Mouse (Mus musculus): ENCODE results near the gene Ccnk.

DNA sequence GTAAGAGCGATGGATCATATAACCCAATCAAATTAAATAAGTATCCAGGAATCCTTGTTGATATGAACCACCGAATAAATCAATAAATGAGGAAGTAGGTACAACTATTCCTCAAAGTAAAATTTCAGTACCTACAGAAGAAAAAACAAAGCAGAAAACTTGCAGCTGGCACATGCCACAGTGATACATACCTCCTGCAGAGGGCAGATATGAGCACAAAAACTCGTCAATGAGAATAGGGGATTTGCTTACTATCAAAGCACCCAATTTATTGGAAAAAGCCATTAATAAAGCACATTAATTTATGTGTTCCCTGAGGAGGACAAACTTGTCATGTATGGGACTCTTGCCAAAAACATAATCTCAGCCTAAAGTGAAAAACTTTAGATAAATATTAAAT, 29.6 kb upstream of the Ccnk start:
- TF ChIP-seq MAX (IDR thresholded peaks at IDR 0.05; ENCODE audit: low read depth) = no peak
- no peak for TF ChIP-seq POLR2A (IDR thresholded peaks at IDR 0.05; ENCODE audit: insufficient read length, low read depth)
- TF ChIP-seq TCF12 (IDR thresholded peaks at IDR 0.05; ENCODE audit: insufficient read depth, poor library complexity, severe bottlenecking) = no peak
- TF ChIP-seq USF1 (IDR thresholded peaks at IDR 0.05; ENCODE audit: low read depth) = no peak
- TF ChIP-seq REST (IDR thresholded peaks at IDR 0.05; ENCODE audit: insufficient read depth, insufficient read length) = no peak
- no peak for TF ChIP-seq POLR2AphosphoS2 (IDR thresholded peaks at IDR 0.05; ENCODE audit: insufficient read length, low read depth)
- TF ChIP-seq CEBPB (IDR thresholded peaks at IDR 0.05; ENCODE audit: insufficient read depth, poor library complexity, severe bottlenecking) = no peak
- TF ChIP-seq SRF (IDR thresholded peaks at IDR 0.05; ENCODE audit: control insufficient read depth, insufficient read length, low read depth) = no peak
- no peak for TF ChIP-seq TCF3 (IDR thresholded peaks at IDR 0.05; ENCODE audit: insufficient read length, low read depth)
- no peak for TF ChIP-seq MYOG (IDR thresholded peaks at IDR 0.05; ENCODE audit: control insufficient read depth in 1 of 3, insufficient read depth in 1 of 3, insufficient read length in 2 of 3, low read depth in 2 of 3)
- no peak for TF ChIP-seq MYOD1 (IDR thresholded peaks at IDR 0.05; ENCODE audit: control insufficient read depth in 1 of 3, insufficient read length in 2 of 3, low read depth in 2 of 3)
- TF ChIP-seq E2F4 (IDR thresholded peaks at IDR 0.05; ENCODE audit: insufficient read depth) = no peak

All from myocyte (in vitro differentiated cells).